Mouse (Mus musculus): ENCODE data around the gene Fam172a.

The Fam172a gene

DNA sequence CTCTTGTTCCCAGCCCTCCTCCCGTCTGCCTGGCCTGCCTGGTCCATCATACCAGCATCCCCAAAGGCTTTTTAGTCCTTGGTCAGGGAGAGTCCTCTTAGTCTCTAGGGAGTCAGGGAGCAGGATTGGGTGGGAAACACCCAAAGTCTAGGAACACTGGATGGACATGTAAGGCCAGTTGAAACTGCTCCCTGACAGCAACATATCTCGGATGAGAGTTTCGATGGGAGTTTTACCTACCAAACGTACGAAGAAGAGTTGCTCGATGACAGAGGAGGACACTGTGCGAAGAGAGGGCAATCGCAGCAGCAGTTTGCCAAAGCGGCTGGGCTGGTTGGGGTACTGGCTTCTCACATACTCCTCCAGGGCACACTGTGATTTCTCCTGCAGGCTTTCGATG lies 487.8 kb downstream of the Fam172a start:
- in situ Hi-C loops (cut with MboI; ENCODE audit: low pct_unique_long_range_greater_than_20kb in 1 of 2, low sequenced_read_pairs in 2 of 2, unreplicated experiment in 1 of 2), result no loop called here

DNA sequence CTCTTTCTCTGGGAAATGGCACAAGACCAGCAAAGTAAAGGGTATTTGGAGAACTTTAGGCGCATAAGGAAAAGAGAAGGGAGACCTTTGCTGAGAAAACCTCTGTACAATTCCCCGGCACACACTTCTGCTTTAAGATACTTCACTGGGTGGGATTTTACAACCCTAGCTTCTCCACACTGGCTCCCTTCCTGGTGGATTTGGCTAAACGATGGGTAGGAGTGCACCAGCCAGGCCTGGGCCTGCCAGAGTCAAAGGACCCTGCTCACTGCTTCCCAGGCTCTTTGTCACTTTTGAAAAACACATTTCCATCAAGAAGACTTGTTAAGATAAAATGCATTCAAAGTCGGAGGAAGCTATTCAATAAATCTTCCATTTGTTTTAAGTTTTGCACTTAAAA lies 491.4 kb downstream of the Fam172a start:
- in situ Hi-C loops (cut with MboI; ENCODE audit: low pct_unique_long_range_greater_than_20kb in 1 of 2, low sequenced_read_pairs in 2 of 2, unreplicated experiment in 1 of 2), result no loop called here

DNA sequence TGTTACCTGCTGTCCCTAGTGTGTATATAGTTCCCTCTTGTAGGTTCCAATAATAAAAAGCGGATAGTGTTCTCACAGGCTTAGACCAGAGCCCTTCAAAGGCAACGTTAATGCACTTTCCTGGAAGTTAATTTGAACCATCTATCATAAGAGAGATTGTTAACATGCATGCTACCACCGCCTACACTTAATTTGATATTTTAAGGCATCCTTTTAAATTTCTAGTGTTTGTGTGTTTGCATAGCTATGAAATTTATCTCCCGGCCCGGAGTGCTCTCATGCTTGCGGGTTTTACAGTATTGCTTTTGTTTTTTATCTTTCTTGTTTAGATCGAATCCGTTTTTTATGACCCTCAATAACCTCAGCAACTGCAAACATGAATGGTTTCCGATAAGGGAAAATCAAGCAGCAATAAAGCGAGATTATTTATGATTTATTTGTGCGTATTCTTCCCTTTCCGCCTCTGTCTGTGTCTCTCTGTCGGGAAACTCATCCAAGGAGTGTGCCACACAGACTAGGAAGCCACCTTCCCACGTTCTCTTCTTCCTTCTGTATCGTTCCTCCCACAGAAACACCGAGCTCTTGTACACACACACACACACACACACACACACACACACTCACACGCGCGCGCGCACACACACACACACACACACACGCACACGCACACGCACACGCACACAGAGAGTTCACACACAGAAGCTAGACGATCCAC lies 492.5 kb downstream of the Fam172a start:
- in situ Hi-C loops (cut with MboI; ENCODE audit: low pct_unique_long_range_greater_than_20kb in 1 of 2, low sequenced_read_pairs in 2 of 2, unreplicated experiment in 1 of 2), result no loop called here

DNA sequence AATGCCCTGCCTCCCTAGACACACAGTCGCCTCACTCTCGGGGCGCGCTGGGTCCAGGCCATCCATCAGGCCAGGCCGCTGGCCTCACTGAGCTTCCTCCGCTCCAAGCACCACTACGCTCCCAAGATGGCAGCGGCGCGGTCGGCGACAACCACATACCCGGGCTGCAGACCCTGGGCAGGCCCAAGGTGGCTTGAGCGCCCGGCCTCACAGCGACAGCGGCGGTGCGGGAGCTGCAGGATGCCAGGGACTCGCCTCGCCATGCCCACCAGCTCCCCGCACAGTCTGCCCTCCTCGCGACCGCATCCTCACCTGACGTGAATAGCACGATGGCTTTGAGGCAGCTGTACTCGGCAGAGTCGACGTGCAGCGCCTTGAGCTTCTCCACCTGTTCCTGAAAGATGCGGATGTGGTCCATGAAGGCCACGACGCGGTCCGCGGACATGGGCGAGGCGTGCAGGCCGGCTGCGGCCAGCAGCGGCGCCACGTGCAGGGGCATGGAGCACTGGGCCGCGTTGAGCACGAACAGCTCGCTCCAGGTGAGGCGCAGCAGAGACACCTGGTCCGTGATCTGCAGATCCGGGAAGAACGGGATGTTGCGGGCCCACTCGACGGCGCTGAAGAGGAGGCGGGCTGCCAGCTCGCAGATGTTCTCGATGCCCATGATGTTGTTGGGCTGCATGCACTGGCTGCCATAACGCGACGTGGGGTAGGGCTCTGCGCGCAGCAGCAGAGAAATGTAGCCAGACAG lies 493.2 kb downstream of the Fam172a start:
- in situ Hi-C loops (cut with MboI; ENCODE audit: low pct_unique_long_range_greater_than_20kb in 1 of 2, low sequenced_read_pairs in 2 of 2, unreplicated experiment in 1 of 2), result no loop called here

DNA sequence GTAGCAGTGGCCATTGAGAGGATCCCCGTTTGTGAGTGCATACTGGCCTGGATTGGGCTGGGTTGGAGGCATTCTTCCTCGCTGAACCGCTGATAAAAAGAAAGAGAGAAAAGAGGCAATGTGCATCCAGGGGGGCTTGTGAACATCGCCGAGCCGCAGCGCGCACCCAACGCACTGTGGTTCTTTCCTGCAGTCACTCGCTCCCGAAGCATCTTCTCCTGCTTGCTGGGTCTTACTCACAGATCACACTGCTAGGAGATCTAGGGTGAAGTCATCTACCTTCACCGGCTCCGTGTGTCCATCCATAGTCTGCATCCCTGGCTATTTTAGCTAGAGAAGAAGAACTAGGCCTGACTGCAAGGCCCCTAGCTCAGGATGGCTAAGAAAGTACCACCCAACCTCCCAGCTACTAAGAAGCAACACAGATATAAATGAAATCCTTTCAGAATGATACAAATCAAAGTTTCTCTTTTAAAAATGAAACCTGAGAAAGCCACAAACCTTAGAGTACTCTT lies 493.8 kb downstream of the Fam172a start:
- in situ Hi-C loops (cut with MboI; ENCODE audit: low pct_unique_long_range_greater_than_20kb in 1 of 2, low sequenced_read_pairs in 2 of 2, unreplicated experiment in 1 of 2), result no loop called here

DNA sequence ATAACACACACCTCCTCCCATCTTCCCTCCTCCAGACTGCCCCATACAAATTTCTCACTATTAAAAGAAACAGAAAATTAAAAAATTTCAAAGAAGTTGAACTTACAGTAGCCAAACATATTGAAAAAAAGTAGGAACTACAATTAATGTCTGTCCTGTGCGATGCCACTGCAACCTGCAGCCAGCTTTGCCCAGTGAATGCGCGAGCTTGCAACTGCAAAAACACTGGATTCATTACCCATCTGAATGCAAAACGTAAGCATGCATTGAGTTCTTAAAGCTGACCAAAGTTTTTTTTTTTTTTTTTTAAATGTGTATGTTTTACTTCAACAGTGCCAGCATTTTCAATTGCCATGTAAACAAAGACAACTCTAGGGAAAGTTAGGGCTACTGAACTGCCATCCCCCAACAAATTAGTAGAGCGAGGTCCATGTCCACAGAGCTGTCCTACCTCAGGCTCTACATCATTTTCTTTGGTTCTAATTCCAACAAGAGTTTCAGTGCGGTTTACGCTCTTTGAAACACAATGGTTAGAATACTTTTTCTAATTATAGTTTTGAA lies 494.5 kb downstream of the Fam172a start:
- in situ Hi-C loops (cut with MboI; ENCODE audit: low pct_unique_long_range_greater_than_20kb in 1 of 2, low sequenced_read_pairs in 2 of 2, unreplicated experiment in 1 of 2), result no loop called here

DNA sequence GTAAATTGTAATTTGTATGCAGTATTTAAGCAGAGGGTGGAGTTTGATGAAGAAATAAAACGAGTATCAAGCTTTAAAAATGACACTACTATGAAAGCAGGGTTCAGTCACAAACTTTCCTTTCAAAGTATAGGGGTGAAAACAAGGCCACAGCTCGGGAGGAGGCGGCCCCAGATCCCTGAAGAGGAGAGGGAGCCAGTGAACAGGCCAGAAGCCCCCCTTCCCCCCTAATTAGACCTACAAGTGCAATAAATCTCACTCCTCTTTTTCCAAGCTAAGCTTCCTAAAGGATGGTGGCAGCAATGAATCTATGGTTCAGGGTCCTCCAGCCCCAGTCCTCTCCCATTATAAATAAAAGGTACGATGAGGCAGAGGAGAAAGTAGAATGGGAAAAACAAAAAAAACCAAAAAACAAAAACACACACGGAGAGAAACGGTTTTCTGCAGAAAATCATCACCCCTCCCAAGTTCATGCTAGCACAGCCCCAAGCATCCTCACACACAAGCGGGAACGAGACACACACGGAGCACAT lies 495.5 kb downstream of the Fam172a start:
- in situ Hi-C loops (cut with MboI; ENCODE audit: low pct_unique_long_range_greater_than_20kb in 1 of 2, low sequenced_read_pairs in 2 of 2, unreplicated experiment in 1 of 2), result no loop called here

DNA sequence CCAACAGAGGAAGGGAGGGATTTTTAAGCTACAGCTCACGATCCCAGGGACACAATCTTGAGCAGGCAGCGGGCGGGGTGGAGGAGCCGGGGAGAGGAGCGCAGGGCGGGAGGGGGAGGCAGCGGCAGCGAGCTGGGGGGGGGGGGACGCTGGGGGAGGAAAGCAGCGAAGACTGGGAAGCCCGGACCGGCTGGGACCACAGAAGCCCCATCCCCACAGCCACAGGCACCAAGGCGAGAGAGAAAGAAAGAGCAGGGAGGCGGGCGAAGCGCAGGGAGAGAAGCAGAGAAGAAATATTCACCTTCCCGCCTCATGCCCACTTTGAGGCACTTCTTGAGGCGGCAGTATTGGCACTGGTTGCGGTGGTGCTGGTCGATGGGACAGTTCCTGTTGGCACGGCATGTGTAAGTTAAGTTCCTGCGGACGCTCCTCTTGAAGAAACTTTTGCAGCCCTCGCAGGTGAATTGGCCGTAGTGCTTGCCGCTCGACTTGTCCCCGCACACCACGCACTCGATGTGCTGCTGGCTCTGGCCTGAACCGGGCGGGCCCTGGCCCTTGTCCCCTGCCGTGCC lies 496.1 kb downstream of the Fam172a start:
- in situ Hi-C loops (cut with MboI; ENCODE audit: low pct_unique_long_range_greater_than_20kb in 1 of 2, low sequenced_read_pairs in 2 of 2, unreplicated experiment in 1 of 2), result no loop called here

DNA sequence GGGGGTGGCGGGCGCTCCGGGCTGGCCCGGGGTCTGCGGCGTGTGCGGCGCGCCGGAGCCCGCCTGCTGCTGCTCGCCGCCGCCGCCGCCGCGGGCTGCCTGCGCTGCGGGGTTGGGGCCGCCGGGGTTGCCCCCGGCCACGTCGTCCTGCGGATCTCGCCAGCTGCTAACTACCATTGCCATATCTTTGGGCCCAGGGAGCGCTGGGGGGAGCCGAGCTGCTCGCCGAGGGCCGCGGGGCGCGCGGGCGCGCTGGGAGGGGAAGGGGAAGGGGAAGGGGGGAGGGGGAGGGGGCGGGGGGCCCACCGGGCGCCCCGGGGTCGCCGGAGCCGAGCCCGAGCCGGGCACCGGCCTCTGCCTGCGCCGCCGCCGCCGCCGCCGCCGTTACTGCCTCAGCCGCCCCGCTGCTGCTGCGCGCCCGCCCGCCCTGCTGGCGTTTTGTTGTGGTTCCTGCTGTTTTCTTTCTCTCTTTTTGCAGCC lies 496.6 kb downstream of the Fam172a start:
- in situ Hi-C loops (cut with MboI; ENCODE audit: low pct_unique_long_range_greater_than_20kb in 1 of 2, low sequenced_read_pairs in 2 of 2, unreplicated experiment in 1 of 2), result no loop called here

DNA sequence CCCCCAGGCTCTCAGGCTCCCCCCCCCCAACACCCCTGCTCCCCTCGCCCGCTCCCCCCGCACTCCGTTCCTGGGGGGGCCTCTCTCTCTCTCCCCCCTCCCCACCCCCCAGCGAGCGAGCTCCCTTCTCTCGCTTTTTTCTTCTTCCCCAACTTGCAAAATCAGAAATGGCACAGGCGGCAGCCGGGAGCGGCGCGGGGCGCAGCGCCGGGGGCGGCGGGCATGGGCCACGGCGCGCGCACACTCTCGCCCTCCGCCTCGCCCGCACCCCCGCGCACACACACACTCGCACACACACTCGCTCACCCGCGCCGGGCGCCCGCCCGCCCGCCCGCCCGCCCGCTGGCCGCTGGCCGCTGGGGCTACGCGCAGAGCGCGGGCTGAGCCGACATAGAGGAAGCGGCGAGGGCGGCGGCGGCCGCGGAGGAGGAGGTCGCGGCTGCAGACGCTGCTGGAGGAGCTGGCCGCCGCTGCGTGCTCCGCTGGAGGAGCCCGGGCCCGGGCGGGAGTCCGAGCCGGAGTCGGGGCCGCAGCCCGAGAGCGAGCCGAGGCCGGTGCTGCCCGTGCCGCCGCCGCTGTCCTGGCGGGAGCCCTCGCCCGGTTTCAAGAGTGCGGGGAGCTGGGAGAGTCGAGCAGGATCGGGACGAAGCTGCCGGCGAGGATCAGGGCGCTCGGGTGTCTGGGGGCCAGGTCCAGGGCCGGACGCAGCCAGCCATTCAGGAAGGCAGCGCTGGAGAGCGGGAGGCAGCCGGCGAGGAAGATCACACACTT lies 497.2 kb downstream of the Fam172a start:
- in situ Hi-C loops (cut with MboI; ENCODE audit: low pct_unique_long_range_greater_than_20kb in 1 of 2, low sequenced_read_pairs in 2 of 2, unreplicated experiment in 1 of 2), result no loop called here

DNA sequence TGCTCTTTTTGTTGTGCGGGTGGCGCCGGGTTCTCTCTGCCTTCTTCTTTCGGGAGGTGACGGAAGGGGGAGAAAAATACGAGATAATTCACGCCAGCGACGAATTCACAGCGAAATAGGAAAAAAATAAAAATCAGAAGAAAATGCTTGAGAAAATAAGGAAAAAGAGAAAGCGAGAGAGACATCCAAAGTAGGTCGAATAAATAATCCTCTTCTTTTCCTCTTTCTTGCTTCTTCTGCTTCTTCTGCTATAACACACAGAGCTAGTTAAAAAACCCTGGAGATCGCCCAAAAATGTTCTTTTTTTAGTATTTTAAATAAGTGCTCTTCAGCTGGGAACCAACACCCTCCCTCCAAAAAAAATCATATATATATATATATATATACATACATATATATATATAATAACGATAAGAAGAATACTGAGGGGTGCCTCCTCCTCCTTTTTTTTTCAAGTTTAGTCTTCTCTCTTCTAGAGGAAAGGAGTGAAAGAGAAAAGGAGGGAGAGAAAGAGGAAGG lies 497.9 kb downstream of the Fam172a start, which contains the start of gene Nr2f1:
TSS of gene Nr2f1 (minus strand) at position 116 of the 519 bp plus-strand sequence.
- in situ Hi-C loops (cut with MboI; ENCODE audit: low pct_unique_long_range_greater_than_20kb in 1 of 2, low sequenced_read_pairs in 2 of 2, unreplicated experiment in 1 of 2), result no loop called here

DNA sequence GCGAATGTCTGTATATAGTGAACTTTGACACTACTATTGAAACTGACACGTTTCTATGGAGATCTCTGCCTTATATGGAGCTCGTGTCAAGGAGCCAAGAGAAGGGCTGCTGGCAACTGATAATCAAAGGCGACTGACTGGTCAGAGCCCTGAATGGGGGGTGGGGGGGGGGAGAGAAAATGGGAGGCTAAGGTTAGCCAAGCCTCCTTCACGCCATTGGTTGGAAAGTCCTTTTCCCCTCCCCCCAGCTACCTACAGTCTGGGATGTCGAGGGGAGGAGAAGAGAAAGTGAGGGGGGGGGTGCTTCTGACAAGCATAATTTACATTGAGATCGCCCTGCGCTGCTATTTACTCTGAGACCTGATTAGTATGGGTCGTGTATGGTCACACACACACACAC lies 498.6 kb downstream of the Fam172a start:
- in situ Hi-C loops (cut with MboI; ENCODE audit: low pct_unique_long_range_greater_than_20kb in 1 of 2, low sequenced_read_pairs in 2 of 2, unreplicated experiment in 1 of 2), result no loop called here

DNA sequence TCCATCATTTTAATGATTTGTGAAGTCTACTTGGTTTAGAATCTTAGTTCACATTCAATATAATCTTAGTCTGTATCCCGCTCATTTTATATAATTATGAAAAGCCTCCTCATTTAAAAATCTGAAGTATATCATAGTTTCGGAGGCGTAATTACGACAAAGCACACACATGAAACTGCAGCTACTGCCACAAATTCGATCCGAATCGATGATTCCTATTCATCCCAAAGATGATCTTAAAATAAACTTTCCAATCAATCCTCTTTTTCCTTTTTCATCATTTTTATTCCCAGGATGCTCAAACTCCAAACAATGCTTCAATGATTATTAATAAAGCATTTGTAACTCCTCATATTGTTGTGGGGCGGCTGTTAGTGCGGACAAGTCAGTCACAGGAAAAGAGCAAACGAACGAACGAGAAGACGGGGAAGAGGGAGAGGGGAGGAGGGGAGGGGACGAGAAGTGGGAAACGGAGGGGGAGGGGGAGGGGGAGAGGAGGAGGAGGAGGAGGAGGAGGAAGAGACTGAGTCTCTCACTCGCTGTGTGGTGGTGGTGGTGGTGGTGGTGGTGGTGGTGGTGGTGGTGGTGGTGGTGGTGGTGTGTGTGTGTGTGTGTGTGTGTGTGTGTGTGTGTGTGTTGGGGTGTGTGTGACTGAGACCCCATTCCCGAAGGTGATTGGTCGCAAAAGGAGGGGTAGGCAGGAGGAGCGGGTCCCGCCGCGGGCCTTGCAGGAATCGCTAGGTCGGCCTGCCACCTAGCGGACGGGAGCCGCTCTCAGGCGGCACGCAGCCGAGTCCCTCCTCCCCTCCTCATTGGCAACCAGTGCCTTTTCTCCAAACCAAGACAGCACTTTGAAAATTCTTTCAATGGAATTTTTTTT lies 499.4 kb downstream of the Fam172a start:
- in situ Hi-C loops (cut with MboI; ENCODE audit: low pct_unique_long_range_greater_than_20kb in 1 of 2, low sequenced_read_pairs in 2 of 2, unreplicated experiment in 1 of 2), result no loop called here

DNA sequence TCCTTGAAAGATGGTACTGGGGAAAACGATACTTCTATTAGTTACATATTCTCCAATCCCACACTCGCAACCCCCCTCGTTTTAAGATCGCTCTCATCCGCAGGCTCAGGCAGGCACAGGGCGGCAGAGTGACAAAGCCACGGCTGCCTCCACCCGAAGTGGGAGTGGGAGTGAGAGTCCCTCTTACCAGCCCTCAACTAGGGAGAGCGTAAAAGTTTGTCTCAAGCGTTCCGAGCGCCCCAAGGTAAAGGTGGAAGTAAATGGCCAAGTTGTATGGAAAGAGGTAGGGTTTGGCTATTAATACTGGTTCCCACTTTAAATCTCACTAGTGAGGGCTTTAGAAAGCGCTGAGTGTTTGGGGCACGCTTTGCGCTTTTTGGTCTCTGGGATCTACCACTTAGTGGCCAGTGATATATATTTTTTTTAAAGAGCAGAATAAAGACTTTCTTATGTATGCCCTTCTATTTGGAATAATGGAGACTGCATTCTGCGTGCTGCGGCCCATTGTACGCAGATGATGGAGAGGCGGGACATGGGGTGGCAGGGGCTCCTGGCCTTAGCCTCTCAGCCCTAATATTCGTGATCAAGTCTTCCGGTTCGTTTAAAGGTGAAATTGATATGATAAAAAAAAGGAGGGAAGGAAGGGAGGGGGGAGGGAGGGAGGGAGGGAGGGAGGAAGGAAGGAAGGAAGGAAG lies 500.2 kb downstream of the Fam172a start:
- in situ Hi-C loops (cut with MboI; ENCODE audit: low pct_unique_long_range_greater_than_20kb in 1 of 2, low sequenced_read_pairs in 2 of 2, unreplicated experiment in 1 of 2), result no loop called here

DNA sequence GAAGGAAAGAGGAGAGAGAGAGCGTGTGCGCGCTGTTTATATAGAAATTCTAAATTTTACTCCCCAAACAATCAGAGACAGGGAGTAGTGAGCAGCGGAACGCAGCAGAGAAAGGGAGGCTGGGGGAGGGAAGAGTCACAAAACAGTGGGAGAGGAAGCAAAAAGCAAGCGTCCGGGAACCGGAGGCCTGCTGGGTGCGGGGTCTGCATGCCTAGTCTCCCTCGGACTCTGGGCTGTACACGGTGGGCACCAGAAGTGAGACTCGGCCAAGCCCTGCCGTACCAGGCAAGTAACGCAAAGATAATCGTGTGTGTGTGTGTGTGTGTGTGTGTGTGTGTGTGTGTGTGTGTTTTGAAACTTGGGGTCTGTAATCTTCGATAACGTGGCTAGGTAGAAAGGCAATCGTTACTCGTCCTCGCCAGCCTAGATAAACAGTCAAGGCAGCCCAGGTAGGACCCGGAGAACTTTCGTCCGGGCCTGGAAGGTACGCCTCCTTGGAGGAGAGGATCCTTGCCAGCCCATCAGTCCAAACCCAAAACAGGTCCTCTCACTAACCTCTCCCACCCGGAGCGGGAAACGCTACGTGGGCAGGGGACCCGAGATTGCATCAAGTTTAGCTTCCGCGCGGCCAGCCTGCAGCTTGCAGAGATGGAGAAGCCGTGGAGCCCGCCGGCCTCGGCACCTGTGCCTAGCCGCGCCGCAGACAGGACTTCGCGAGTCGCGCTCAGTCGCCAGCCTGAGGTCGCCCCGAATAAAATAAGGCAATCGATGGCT lies 500.9 kb downstream of the Fam172a start:
- in situ Hi-C loops (cut with MboI; ENCODE audit: low pct_unique_long_range_greater_than_20kb in 1 of 2, low sequenced_read_pairs in 2 of 2, unreplicated experiment in 1 of 2), result no loop called here
